Mouse (Mus musculus) B cell, adult 2 months (primary cell): Measurements from ENCODE around the gene Hif3a.

Experiments used
- DNase-seq, 2 experiments: peaks; one replicate each; pipeline ENCODE4 v3.0.0; 2022

Gene Hif3a

GRCm38 (mm10) chr7:17056601-17057523 is 5.4 kb downstream of the Hif3a start:
- no peak for DNase-seq

GRCm38 (mm10) chr7:17056081-17056581 is 6.1 kb downstream of the Hif3a start:
- DNase-seq: peak; percentile 65 to 70

- no peak for DNase-seq
Observed at GRCm38 (mm10) chr7:17055287-17055946, 6.8 kb downstream of the Hif3a start.

- DNase-seq: no peak
Observed at GRCm38 (mm10) chr7:17054325-17054989, 7.8 kb downstream of the Hif3a start.

GRCm38 (mm10) chr7:17050933-17051594 is 11.2 kb downstream of the Hif3a start:
- peak; percentile 70 to 73 for DNase-seq

- DNase-seq: no peak
Observed at GRCm38 (mm10) chr7:17050491-17050890, 11.7 kb downstream of the Hif3a start.

GRCm38 (mm10) chr7:17048431-17049190 is 13.6 kb downstream of the Hif3a start:
- no peak for DNase-seq

- no peak for DNase-seq
Observed at GRCm38 (mm10) chr7:17047041-17047682, 15.1 kb downstream of the Hif3a start.

GRCm38 (mm10) chr7:17045743-17046142 is 16.5 kb downstream of the Hif3a start:
- DNase-seq: no peak

- no peak for DNase-seq
Observed at GRCm38 (mm10) chr7:17039373-17039772, 22.9 kb downstream of the Hif3a start.

- DNase-seq: no peak
Observed at GRCm38 (mm10) chr7:17038018-17038695, 24.1 kb downstream of the Hif3a start.

- no peak for DNase-seq
Observed at GRCm38 (mm10) chr7:17030239-17030638, 32.0 kb downstream of the Hif3a start.

GRCm38 (mm10) chr7:17028923-17029322 is 33.3 kb downstream of the Hif3a start:
- DNase-seq: no peak

GRCm38 (mm10) chr7:17027588-17028343 is 34.5 kb downstream of the Hif3a start, which contains the start of gene Ppp5c:
Gene Ppp5c, minus strand, starts transcription at chr7:17027924.
- DNase-seq: peak; percentile 74 to 79

GRCm38 (mm10) chr7:17026710-17027587 is 35.3 kb downstream of the Hif3a start:
- DNase-seq: peak in 1 of 2 experiments; percentile 60

GRCm38 (mm10) chr7:17025896-17026622 is 36.2 kb downstream of the Hif3a start:
- no peak for DNase-seq

GRCm38 (mm10) chr7:17025505-17025894 is 36.7 kb downstream of the Hif3a start:
- no peak for DNase-seq
